Mouse (Mus musculus): ENCODE measurements around the gene Fgfr2. TPM values are rescaled to one million over a fixed set of nuclear protein-coding genes. Genes with fewer than 3 reads are reported as not detected.

Gene Fgfr2
- polyA plus RNA-seq, 1 experiment from 2014 or later = 20.3 TPM

DNA sequence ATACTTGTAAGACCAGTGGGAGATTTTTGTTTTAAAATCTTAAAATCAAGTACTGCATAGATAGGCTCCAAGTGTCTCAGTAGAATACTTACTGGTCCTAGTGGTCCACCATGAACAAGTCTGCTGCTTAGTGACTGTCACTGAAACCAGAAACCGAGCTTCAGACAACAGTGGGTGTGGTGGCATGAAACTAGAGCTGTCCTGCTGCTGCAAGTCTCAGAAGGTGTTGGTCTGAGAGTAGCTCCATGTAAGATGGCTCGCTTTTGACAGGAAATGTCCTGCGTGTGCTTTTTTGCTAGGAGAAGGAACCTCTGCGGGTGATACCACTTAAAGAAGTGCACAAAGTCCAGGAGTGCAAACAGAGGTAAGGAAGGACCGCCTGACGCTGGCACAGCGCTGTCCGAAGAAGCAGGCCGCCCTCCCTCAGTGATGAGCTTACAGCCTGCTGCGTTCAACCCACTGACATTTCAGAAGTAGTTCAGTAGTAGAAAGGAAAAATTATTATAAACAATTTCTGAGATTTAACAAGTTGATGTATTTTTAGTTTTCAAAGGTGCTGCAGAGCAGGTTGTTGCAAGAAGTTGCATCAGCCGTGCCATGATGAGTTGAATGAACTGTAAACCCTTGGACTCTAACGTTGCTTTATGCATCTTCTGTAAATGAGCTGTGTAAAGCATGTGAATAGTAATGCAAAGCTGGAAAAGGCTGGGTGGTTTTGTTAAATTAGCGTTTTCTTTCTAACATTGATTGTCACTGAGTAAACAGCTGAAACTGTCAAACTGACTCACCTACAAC is 2218.4 kb downstream of the Fgfr2 start:
- Histone ChIP-seq H3K27me3 (ENCODE audit: control insufficient read depth, insufficient read depth, low read length) (no peaks in the 10 kb centered on the region), H3K4me1 (ENCODE audit: control insufficient read depth, insufficient read depth, low read length) (no peaks in the 10 kb centered on the region), H3K9ac (ENCODE audit: low read length) (no peak overlapping the region), H3K4me3 (ENCODE audit: low read length) (no peak overlapping the region), H3K9me3 (replicated peaks; ENCODE audit: control insufficient read depth, low read length) (no peaks in the 10 kb centered on the region), H3K4me2 (ENCODE audit: low read depth, low read length) (no peak overlapping the region), H3K27ac (ENCODE audit: low read length) (no peak overlapping the region), H3K36me3 (ENCODE audit: control insufficient read depth, insufficient read depth) (peaks cover 32% of the 10 kb centered on the region)
- ATAC-seq (replicated peaks; ENCODE audit: extremely low read depth, insufficient read depth, low FRiP score) = no peak
- WGBS = 86% methylated on average over 13 of the region's 13 CpGs

DNA sequence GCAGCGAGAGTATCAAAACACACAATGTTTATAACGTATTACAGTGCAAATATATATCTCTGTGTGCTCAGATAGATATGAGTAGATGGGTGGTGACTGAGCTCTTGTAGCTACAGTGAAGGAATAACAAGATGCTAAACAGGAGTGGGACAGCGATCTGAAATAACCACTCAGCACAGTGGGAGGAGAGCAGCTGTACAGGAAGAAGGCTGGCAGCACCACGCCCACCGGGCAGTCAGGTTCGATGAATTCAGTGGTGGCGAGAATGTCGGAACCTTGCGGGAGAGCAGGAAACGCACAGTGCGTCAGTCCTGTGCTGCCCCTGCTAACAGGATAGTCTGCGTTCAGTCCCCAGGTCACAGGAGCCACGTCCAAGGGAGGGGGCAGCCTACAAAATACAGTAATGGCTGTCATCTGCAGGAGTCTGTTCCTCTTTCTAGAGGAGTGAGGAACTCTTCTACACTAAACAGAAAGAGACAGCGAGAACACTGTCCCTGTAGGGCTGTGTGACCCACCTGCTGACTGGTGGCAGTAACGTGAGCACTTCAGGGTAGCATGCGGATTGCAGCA is 2219.6 kb downstream of the Fgfr2 start:
- WGBS = 81% methylated on average over 16 of the region's 16 CpGs
- H3K9me3 ChIP-seq (replicated peaks; ENCODE audit: control insufficient read depth, low read length) = no peaks in the 10 kb centered on the region
- H3K4me3 ChIP-seq (ENCODE audit: low read length) = no peak overlapping the region
- no peaks in the 10 kb centered on the region for H3K4me1 ChIP-seq (ENCODE audit: control insufficient read depth, insufficient read depth, low read length)
- H3K4me2 ChIP-seq (ENCODE audit: low read depth, low read length) = no peak overlapping the region
- H3K9ac ChIP-seq (ENCODE audit: low read length) = no peak overlapping the region
- H3K27me3 ChIP-seq (ENCODE audit: control insufficient read depth, insufficient read depth, low read length) = no peaks in the 10 kb centered on the region
- no peak overlapping the region for H3K27ac ChIP-seq (ENCODE audit: low read length)
- H3K36me3 ChIP-seq (ENCODE audit: control insufficient read depth, insufficient read depth) = peaks cover 30% of the 10 kb centered on the region
- ATAC-seq (replicated peaks; ENCODE audit: extremely low read depth, insufficient read depth, low FRiP score) = no peak

DNA sequence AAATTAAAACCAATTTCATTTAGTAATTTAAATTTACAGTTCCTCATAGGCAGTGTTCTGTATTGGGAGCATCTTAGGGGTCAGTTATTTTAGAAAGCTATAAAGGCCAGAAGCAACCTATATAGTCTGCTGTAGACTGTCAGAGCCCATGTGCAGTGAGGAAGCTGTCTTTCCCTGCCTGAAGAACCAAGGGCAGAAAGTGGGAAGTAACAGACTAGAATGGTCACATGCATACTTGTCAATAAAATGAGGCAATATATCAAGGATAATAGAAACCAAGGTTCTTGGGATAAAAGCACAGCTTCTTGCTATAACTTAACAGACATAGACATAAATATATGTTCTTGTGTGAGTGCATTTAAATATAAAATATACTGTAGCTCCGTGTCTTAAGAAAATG is 2220.2 kb downstream of the Fgfr2 start:
- Histone ChIP-seq H3K4me1 (ENCODE audit: control insufficient read depth, insufficient read depth, low read length) (no peaks in the 10 kb centered on the region), H3K4me3 (ENCODE audit: low read length) (no peak overlapping the region), H3K9ac (ENCODE audit: low read length) (no peak overlapping the region), H3K9me3 (replicated peaks; ENCODE audit: control insufficient read depth, low read length) (no peaks in the 10 kb centered on the region), H3K27me3 (ENCODE audit: control insufficient read depth, insufficient read depth, low read length) (no peaks in the 10 kb centered on the region), H3K36me3 (ENCODE audit: control insufficient read depth, insufficient read depth) (peaks cover 29% of the 10 kb centered on the region), H3K4me2 (ENCODE audit: low read depth, low read length) (no peak overlapping the region), H3K27ac (ENCODE audit: low read length) (no peak overlapping the region)
- no peak for ATAC-seq (replicated peaks; ENCODE audit: extremely low read depth, insufficient read depth, low FRiP score)
- WGBS = 87% methylated on average over 1 of the region's 1 CpGs

DNA sequence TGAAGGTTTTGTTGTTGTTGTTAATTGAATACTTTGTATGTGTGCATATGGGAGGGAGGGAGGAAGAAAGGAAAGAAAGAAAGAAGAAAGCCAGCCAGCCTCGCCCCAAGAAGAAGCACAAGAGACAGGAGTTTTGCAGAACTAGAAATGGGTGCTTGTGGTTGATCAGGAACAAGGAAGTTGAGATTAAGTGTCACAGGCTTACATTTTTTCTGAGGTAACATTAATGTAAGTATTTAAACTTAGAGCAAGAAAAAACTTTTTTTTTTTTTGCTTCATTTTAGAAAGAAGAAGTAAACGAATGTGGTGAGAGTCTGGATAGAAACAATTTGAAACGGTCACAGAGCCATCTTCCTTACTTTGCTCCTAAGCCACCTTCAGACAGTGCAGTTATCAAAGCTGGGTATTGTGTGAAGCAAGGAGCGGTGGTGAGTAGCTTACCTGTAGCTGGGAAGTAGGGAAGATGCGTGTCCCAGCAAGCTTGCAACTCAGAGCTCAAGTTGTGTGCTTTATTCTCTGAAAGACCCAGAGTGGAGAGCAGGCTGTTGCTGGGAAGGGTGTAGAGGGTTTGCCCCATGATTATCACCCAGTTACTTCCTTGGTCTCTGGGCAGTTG is 2222.8 kb downstream of the Fgfr2 start:
- Histone ChIP-seq H3K4me1 (ENCODE audit: control insufficient read depth, insufficient read depth, low read length) (no peaks in the 10 kb centered on the region), H3K4me3 (ENCODE audit: low read length) (no peak overlapping the region), H3K4me2 (ENCODE audit: low read depth, low read length) (no peak overlapping the region), H3K9ac (ENCODE audit: low read length) (no peak overlapping the region), H3K27ac (ENCODE audit: low read length) (no peak overlapping the region), H3K36me3 (ENCODE audit: control insufficient read depth, insufficient read depth) (peaks cover 39% of the 10 kb centered on the region), H3K9me3 (replicated peaks; ENCODE audit: control insufficient read depth, low read length) (no peaks in the 10 kb centered on the region), H3K27me3 (ENCODE audit: control insufficient read depth, insufficient read depth, low read length) (no peaks in the 10 kb centered on the region)
- 87% methylated on average over 5 of the region's 5 CpGs for WGBS
- no peak for ATAC-seq (replicated peaks; ENCODE audit: extremely low read depth, insufficient read depth, low FRiP score)

DNA sequence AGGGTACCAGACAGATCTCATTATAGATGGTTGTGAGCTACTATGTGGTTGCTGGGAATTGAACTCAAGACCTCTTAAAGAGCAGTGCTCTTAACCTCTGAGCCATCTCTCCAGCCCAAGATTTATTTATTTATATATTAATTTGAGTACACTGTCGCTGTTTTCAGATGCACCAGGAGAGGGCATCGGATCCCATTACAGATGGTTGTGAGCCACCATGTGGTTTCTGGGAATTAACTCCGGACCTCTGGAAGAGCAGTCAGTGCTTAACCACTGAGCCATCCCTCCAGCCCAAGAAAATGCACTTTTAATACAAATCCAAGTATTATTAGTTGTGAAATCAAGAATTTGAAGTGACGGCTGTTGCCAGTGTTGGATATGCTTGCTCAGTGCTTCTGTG is 2224.8 kb downstream of the Fgfr2 start:
- no peaks in the 10 kb centered on the region for H3K4me1 ChIP-seq (ENCODE audit: control insufficient read depth, insufficient read depth, low read length)
- H3K9ac ChIP-seq (ENCODE audit: low read length) = no peak overlapping the region
- H3K27me3 ChIP-seq (ENCODE audit: control insufficient read depth, insufficient read depth, low read length) = no peaks in the 10 kb centered on the region
- H3K27ac ChIP-seq (ENCODE audit: low read length) = no peak overlapping the region
- no peak for ATAC-seq (replicated peaks; ENCODE audit: extremely low read depth, insufficient read depth, low FRiP score)
- H3K4me3 ChIP-seq (ENCODE audit: low read length) = no peak overlapping the region
- H3K4me2 ChIP-seq (ENCODE audit: low read depth, low read length) = no peak overlapping the region
- no peaks in the 10 kb centered on the region for H3K9me3 ChIP-seq (replicated peaks; ENCODE audit: control insufficient read depth, low read length)
- WGBS = 85% methylated on average over 4 of the region's 4 CpGs
- H3K36me3 ChIP-seq (ENCODE audit: control insufficient read depth, insufficient read depth) = peaks cover 30% of the 10 kb centered on the region

DNA sequence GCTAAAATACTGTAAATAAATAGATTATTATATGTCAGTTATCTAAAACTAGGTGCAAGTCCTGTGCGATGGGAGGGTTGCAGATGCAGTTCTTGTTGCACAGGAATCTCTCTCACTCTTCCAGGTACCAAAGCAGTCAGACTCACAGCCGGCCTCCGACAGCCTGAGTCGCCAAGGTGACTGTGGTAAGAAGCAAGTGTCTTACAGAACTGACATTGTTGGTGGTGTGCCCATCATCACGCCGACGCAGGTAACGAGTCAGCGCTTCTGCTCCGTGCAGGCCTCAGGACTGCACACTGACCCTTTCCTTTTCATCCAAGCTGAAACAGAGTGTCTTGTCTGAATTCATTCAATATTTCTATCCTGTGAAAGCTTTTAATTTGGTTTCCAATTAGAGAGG is 2225.9 kb downstream of the Fgfr2 start:
- no peaks in the 10 kb centered on the region for H3K27me3 ChIP-seq (ENCODE audit: control insufficient read depth, insufficient read depth, low read length)
- 87% methylated on average over 10 of the region's 10 CpGs for WGBS
- H3K27ac ChIP-seq (ENCODE audit: low read length) = no peak overlapping the region
- H3K4me1 ChIP-seq (ENCODE audit: control insufficient read depth, insufficient read depth, low read length) = no peaks in the 10 kb centered on the region
- H3K4me2 ChIP-seq (ENCODE audit: low read depth, low read length) = no peak overlapping the region
- no peak overlapping the region for H3K4me3 ChIP-seq (ENCODE audit: low read length)
- H3K9ac ChIP-seq (ENCODE audit: low read length) = no peak overlapping the region
- no peak for ATAC-seq (replicated peaks; ENCODE audit: extremely low read depth, insufficient read depth, low FRiP score)
- H3K9me3 ChIP-seq (replicated peaks; ENCODE audit: control insufficient read depth, low read length) = no peaks in the 10 kb centered on the region
- H3K36me3 ChIP-seq (ENCODE audit: control insufficient read depth, insufficient read depth) = peaks cover 29% of the 10 kb centered on the region

DNA sequence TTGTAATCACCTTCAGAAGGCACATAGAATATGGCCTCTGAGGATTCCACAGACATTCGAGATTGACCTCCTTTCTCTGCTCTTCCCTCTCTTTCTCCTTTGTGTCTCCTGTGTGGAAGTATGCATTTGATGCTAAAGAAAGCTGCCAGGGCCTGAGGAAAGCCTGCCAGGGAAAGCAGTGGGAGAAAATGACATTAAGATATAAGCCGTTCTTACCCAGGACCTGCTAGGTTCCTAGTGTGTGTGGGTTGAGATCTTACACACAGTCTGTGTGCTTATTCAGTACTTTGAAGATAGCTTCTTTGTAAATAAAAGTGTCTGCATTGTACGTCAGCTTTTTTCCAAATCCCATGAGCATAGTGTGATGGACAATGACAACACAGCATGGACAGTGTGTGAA is 2227.1 kb downstream of the Fgfr2 start:
- H3K4me1 ChIP-seq (ENCODE audit: control insufficient read depth, insufficient read depth, low read length) = no peaks in the 10 kb centered on the region
- H3K9ac ChIP-seq (ENCODE audit: low read length) = no peak overlapping the region
- H3K27me3 ChIP-seq (ENCODE audit: control insufficient read depth, insufficient read depth, low read length) = no peaks in the 10 kb centered on the region
- no peak overlapping the region for H3K27ac ChIP-seq (ENCODE audit: low read length)
- no peak overlapping the region for H3K4me3 ChIP-seq (ENCODE audit: low read length)
- WGBS = 85% methylated on average over 3 of the region's 3 CpGs
- ATAC-seq (replicated peaks; ENCODE audit: extremely low read depth, insufficient read depth, low FRiP score) = no peak
- no peaks in the 10 kb centered on the region for H3K9me3 ChIP-seq (replicated peaks; ENCODE audit: control insufficient read depth, low read length)
- H3K36me3 ChIP-seq (ENCODE audit: control insufficient read depth, insufficient read depth) = peaks cover 25% of the 10 kb centered on the region; the same call in 1 of the 2 replicates
- no peak overlapping the region for H3K4me2 ChIP-seq (ENCODE audit: low read depth, low read length)

DNA sequence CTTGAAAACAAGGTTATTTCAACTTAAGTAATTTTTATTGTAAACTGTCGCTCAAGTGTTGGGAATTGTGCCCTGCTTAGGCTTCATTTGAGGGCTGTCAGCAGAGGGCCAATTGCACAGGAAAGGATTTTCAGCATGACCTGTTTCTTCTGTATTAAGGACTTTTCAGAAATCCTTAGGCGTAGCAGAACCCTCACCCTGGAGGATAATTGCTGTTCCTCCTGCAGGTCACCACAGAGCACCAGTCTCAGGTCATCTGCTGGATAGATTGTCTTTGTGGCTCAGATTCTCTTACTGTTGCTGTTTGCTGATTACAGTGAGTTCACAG is 2227.6 kb downstream of the Fgfr2 start:
- no peaks in the 10 kb centered on the region for H3K27me3 ChIP-seq (ENCODE audit: control insufficient read depth, insufficient read depth, low read length)
- WGBS = 88% methylated on average over 2 of the region's 2 CpGs
- H3K4me1 ChIP-seq (ENCODE audit: control insufficient read depth, insufficient read depth, low read length) = no peaks in the 10 kb centered on the region
- no peak overlapping the region for H3K4me3 ChIP-seq (ENCODE audit: low read length)
- peaks cover 25% of the 10 kb centered on the region; the same call in 1 of the 2 replicates for H3K36me3 ChIP-seq (ENCODE audit: control insufficient read depth, insufficient read depth)
- ATAC-seq (replicated peaks; ENCODE audit: extremely low read depth, insufficient read depth, low FRiP score) = no peak
- H3K9me3 ChIP-seq (replicated peaks; ENCODE audit: control insufficient read depth, low read length) = no peaks in the 10 kb centered on the region
- no peak overlapping the region for H3K9ac ChIP-seq (ENCODE audit: low read length)
- H3K27ac ChIP-seq (ENCODE audit: low read length) = no peak overlapping the region
- H3K4me2 ChIP-seq (ENCODE audit: low read depth, low read length) = no peak overlapping the region

DNA sequence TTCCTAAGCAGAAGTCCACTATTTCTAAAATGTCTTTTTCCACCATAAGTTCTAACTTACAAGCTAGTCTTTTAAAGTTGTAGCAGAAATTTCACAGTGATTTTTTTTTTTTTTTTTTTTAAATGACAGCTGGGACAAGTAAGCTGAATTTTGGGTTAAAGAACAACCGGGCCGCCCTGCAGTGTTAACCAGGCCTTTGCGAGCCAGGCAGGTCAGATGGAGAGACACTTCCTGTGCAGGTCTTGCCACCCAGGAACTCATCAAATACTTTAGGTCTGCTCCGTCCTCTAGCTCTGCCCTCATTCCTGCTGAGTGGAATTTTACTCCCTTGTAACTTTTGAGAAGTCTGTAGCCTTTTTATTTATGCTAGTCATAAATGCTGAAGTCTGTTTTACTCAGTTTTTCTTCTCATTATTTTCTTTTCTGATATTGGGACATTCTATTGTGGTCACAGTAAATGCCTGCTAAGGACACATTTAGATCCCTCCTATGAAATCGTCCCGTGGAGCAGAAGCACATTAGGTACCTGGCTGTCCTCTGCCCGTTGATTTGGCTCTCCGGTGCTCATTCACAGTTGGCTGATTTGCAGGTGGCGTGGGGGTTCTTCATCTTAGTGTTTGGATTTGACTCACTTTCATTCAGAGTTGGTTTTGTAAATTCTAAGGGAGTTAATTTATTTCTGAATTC is 2228.1 kb downstream of the Fgfr2 start:
- WGBS = 87% methylated on average over 9 of the region's 9 CpGs
- Histone ChIP-seq H3K4me3 (ENCODE audit: low read length) (no peak overlapping the region), H3K36me3 (ENCODE audit: control insufficient read depth, insufficient read depth) (peaks cover 25% of the 10 kb centered on the region; the same call in 1 of the 2 replicates)

More for the DNA sequence above, 2228.1 kb downstream of the Fgfr2 start:
- no peaks in the 10 kb centered on the region for H3K9me3 ChIP-seq (replicated peaks; ENCODE audit: control insufficient read depth, low read length)
- H3K27me3 ChIP-seq (ENCODE audit: control insufficient read depth, insufficient read depth, low read length) = no peaks in the 10 kb centered on the region
- no peak for ATAC-seq (replicated peaks; ENCODE audit: extremely low read depth, insufficient read depth, low FRiP score)
- H3K9ac ChIP-seq (ENCODE audit: low read length) = no peak overlapping the region
- H3K27ac ChIP-seq (ENCODE audit: low read length) = no peak overlapping the region
- no peak overlapping the region for H3K4me2 ChIP-seq (ENCODE audit: low read depth, low read length)
- peaks cover 4% of the 10 kb centered on the region; the same call in 1 of the 2 replicates for H3K4me1 ChIP-seq (ENCODE audit: control insufficient read depth, insufficient read depth, low read length)
